Mouse (Mus musculus) liver, embryonic 13.5 days (tissue): ENCODE data around the gene Xxylt1. TPM values are rescaled to one million over a fixed set of nuclear protein-coding genes. Genes with fewer than 3 reads are reported as not detected.

Experiments
- ATAC-seq: fragments of 200-750 bp; cut with Nextera tagmentation; 2 replicates; pipeline ENCODE4 v1.8.0; 2017; ENCODE audit warnings: low read depth, mild to moderate bottlenecking, moderate number of reproducible peaks, moderate library complexity
- DNase-seq: peaks from one replicate; pipeline ENCODE4 v3.0.0; 2022
- H3K27ac ChIP-seq: fragments of 300-500 bp; sonication (generic); 2 replicates; pipeline ENCODE4 v1.5.1; 2015; ENCODE audit warnings: moderate library complexity, mild to moderate bottlenecking, inconsistent platforms
- H3K27me3 ChIP-seq: fragments of 300-500 bp; sonication (generic); 2 replicates; pipeline ENCODE4 v1.6.1; 2015; ENCODE audit warnings: mild to moderate bottlenecking, inconsistent platforms
- H3K36me3 ChIP-seq: fragments of 300-500 bp; sonication (generic); 2 replicates; pipeline ENCODE4 v1.6.1; 2015; ENCODE audit warnings: mild to moderate bottlenecking, inconsistent platforms
- H3K4me1 ChIP-seq: fragments of 300-500 bp; sonication (generic); replicated peaks from 2 replicates; pipeline ENCODE4 v1.6.1; 2015; ENCODE audit warnings: inconsistent platforms
- H3K4me2 ChIP-seq: fragments of 300-500 bp; sonication (generic); 2 replicates; pipeline ENCODE4 v1.6.1; 2015; ENCODE audit warnings: inconsistent platforms, mild to moderate bottlenecking, moderate library complexity
- H3K4me3 ChIP-seq: fragments of 300-500 bp; sonication (generic); replicated peaks from 2 replicates; pipeline ENCODE4 v1.5.1; 2015; ENCODE audit warnings: mild to moderate bottlenecking, inconsistent platforms
- H3K9ac ChIP-seq: fragments of 300-500 bp; sonication (generic); 2 replicates; pipeline ENCODE4 v1.6.1; 2015; ENCODE audit warnings: mild to moderate bottlenecking, inconsistent platforms
- H3K9me3 ChIP-seq: fragments of 300-500 bp; sonication (generic); replicated peaks from 2 replicates; pipeline ENCODE4 v1.6.1; 2016; ENCODE audit warnings: inconsistent platforms
- WGBS: fragments of 180-500 bp; shearing (Covaris S2); methylation state at CpG from one replicate; pipeline ENCODE4 v1.1.7; 2015; ENCODE audit not compliant: insufficient replicate concordance; 5-methylcytosine and 5-hydroxymethylcytosine counted together
- polyA plus RNA-seq: library from polyadenylated mRNA; unstranded; fragments of >200 nt; fragmentation: Nextera tagmentation; extraction: Ambion mirVana; gene quantifications from 2 replicates; pipeline ENCODE4 v1.2.1, GENCODE M21; 2015

Gene Xxylt1
- polyA plus RNA-seq: 2.9 and 3.1 TPM in 2 replicates

DNA sequence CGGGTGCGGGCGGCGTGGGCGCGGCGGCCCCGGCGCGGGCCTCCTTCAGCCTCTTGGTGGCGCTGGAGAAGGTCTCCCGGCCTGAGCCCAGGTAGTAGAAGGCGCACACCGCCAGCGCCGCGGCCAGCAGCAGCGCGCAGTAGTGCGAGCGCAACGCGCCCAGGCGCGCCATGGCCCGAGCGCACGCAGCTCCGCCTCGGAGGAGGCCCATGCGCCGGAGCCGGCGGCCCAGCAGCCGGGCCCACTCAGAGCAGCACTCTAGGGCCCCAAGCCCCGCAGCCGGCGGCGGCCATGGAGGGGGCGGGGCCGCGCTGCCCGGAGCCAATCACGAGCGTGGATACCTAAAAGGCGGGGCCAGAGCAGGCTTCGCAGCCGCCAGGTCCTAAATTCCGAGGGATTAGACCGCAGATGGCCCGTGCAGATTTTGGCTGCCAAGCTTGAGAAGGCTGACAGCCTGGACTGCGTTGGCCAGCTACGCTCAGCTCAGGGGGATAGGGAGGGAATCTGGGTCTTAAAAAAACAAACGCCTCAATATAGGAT lies at the start of gene Xxylt1:
Gene Xxylt1 (minus strand): TSS at position 308 of the 540 bp plus-strand sequence.
- WGBS: under 1% methylated on average over 54 of the region's 54 CpGs
- peaks cover 3% of the 10 kb centered on the region; the same call in 1 of the 2 replicates for H3K36me3 ChIP-seq
- H3K9ac ChIP-seq: peak within 1 kb of the TSS; percentile 79
- H3K4me3 ChIP-seq: peak within 1 kb of the TSS; percentile 75
- peak within 1 kb of the TSS; percentile 80 for H3K27ac ChIP-seq
- DNase-seq (peak; percentile 89), ATAC-seq (peak; percentile 97)
- H3K4me1 ChIP-seq: peaks cover 24% of the 10 kb centered on the region
- H3K27me3 ChIP-seq: no peaks in the 10 kb centered on the region
- no peaks in the 10 kb centered on the region for H3K9me3 ChIP-seq
- H3K4me2 ChIP-seq: peak within 1 kb of the TSS; percentile 99

DNA sequence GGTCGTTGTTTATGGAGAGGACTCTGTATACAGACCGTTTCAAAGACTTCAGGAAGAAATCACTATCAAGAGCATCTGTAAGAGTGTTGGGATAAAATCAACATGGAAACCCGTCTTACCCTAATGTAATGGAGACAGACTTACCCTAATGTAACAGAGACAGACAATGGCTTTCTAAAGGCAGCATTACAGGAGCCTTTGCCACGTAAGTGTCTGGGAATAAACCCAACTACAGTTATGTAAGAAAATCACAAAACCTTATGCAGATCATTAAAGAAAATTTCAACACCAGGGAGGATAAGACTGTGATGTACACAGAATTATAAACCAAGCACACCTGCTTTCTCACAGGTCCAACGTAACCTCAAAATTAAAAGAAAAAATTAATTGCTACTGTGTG lies 46.9 kb upstream of the Xxylt1 start:
- 74% methylated on average over 5 of the region's 5 CpGs for whole genome bisulfite sequencing
- DNase-seq: no peak

DNA sequence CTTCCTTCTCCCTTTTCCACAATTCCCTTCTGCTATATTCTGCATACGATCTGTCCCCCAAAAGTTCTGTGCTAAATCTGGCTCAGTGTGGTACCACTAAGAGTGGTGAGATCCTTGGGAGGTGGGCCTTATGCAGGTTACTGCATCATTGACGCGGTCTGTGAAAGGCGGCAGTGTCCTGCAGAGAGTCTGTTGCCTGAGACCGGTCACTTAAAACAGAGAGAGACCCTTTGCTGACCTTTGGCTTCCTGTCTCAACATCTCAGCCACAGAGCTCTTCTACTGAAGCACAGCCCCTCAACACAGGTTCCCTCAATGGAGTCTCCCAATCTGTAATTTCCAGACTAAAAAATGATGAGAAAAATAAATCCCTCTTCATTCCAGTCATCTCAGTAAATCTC lies 43.8 kb upstream of the Xxylt1 start:
- 78% methylated on average over 5 of the region's 5 CpGs for WGBS
- peaks cover 29% of the 10 kb centered on the region; the same call in 1 of the 2 replicates for H3K36me3 ChIP-seq

More for the DNA sequence above, 46.9 kb upstream of the Xxylt1 start:
- peaks cover 29% of the 10 kb centered on the region; the same call in 1 of the 2 replicates for H3K36me3 ChIP-seq
- H3K4me2 ChIP-seq: no peak overlapping the region
- no peak overlapping the region for H3K9ac ChIP-seq
- H3K9me3 ChIP-seq: no peaks in the 10 kb centered on the region
- H3K4me3 ChIP-seq: no peak overlapping the region
- ATAC-seq: no peak
- H3K27me3 ChIP-seq: no peaks in the 10 kb centered on the region
- H3K4me1 ChIP-seq: no peaks in the 10 kb centered on the region
- H3K27ac ChIP-seq: no peak overlapping the region

GRCm38 (mm10) chr16:31121612-31122011 lies 40.4 kb upstream of the Xxylt1 start:
- ATAC-seq (no peak), DNase-seq (no peak)
- 85% methylated on average over 6 of the region's 6 CpGs for WGBS

More for the DNA sequence above, 43.8 kb upstream of the Xxylt1 start:
- ATAC-seq: no peak
- Histone ChIP-seq H3K4me3 (no peak overlapping the region), H3K4me2 (no peak overlapping the region), H3K27me3 (no peaks in the 10 kb centered on the region), H3K9ac (no peak overlapping the region), H3K9me3 (no peaks in the 10 kb centered on the region), H3K27ac (no peak overlapping the region), H3K4me1 (no peaks in the 10 kb centered on the region)
- no peak for DNase-seq

DNA sequence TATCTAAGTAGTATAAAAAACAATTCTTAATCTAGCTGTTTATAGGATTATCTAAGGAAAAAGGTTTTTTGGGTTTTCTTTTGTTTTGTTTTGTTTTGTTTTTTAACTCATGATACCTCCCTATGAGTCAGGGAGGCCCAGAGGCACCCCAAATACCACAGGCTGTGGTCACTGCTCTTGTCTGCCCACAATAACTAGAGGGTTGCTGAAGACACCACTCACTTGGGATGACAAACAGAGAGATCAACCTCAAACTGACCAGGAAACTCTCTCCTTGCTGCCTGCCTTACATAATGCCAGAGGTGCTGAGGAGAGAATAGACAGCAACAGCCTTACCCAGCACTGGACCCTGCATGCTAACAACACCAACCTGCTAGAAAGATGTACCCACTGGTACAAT lies 32.4 kb upstream of the Xxylt1 start:
- Histone ChIP-seq H3K27me3 (no peaks in the 10 kb centered on the region), H3K4me1 (no peaks in the 10 kb centered on the region), H3K9ac (no peak overlapping the region), H3K4me2 (no peak overlapping the region), H3K4me3 (no peak overlapping the region), H3K27ac (no peak overlapping the region), H3K9me3 (0 out of 2 replicates have a peak, but pooled peaks cover 2% of the 10 kb centered on the region), H3K36me3 (peaks cover 31% of the 10 kb centered on the region)
- no peak for DNase-seq
- ATAC-seq: no peak

More at GRCm38 (mm10) chr16:31121612-31122011, 40.4 kb upstream of the Xxylt1 start:
- H3K27me3 ChIP-seq: no peaks in the 10 kb centered on the region
- no peak overlapping the region for H3K4me2 ChIP-seq
- no peaks in the 10 kb centered on the region for H3K9me3 ChIP-seq
- H3K4me1 ChIP-seq: no peaks in the 10 kb centered on the region
- no peak overlapping the region for H3K27ac ChIP-seq
- H3K4me3 ChIP-seq: no peak overlapping the region
- no peak overlapping the region for H3K9ac ChIP-seq
- H3K36me3 ChIP-seq: peaks cover 13% of the 10 kb centered on the region; the same call in 1 of the 2 replicates

- Histone ChIP-seq H3K27ac (no peak overlapping the region), H3K4me1 (no peaks in the 10 kb centered on the region), H3K4me2 (no peak overlapping the region), H3K36me3 (peaks cover 28% of the 10 kb centered on the region), H3K27me3 (no peaks in the 10 kb centered on the region), H3K9me3 (no peaks in the 10 kb centered on the region), H3K4me3 (no peak overlapping the region), H3K9ac (no peak overlapping the region)
- ATAC-seq (no peak), DNase-seq (no peak)
- 77% methylated on average over 2 of the region's 2 CpGs for WGBS
Measured at GRCm38 (mm10) chr16:31101352-31101751, 20.1 kb upstream of the Xxylt1 start.

DNA sequence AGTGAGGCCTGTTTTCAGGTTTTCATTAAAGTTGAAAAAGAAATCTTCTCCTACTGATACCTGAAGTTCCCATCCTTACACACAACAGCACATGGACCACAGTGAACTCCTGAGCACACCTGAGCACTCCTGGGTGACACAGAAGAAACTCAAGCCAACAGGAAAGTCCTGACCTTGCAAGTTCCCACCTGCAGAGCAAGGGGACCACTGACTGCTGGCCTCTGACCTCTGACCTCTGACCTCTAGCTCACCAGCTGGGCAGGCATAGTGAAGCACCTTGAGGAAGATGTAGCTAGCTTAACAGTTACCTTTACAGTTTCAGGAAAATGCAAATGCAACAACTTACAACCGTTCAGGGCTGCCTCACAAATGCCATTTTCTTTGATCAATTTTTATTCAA lies 18.7 kb upstream of the Xxylt1 start:
- no peak for ATAC-seq
- no peak overlapping the region for H3K27ac ChIP-seq
- no peaks in the 10 kb centered on the region for H3K27me3 ChIP-seq
- 78% methylated on average over 1 of the region's 1 CpGs for WGBS
- no peak overlapping the region for H3K9ac ChIP-seq
- no peak overlapping the region for H3K4me3 ChIP-seq
- no peak for DNase-seq
- no peaks in the 10 kb centered on the region for H3K4me1 ChIP-seq
- H3K36me3 ChIP-seq: peaks cover 32% of the 10 kb centered on the region
- H3K4me2 ChIP-seq: no peak overlapping the region
- H3K9me3 ChIP-seq: no peaks in the 10 kb centered on the region

- H3K36me3 ChIP-seq: peaks cover 8% of the 10 kb centered on the region; the same call in 1 of the 2 replicates
- H3K4me2 ChIP-seq: no peak overlapping the region
- no peaks in the 10 kb centered on the region for H3K27me3 ChIP-seq
- no peak for DNase-seq
- no peaks in the 10 kb centered on the region for H3K9me3 ChIP-seq
- no peak for ATAC-seq
- H3K9ac ChIP-seq: no peak overlapping the region
- H3K4me1 ChIP-seq: no peaks in the 10 kb centered on the region
- H3K4me3 ChIP-seq: no peak overlapping the region
- H3K27ac ChIP-seq: no peak overlapping the region
- WGBS: 78% methylated on average over 6 of the region's 6 CpGs
Measured at GRCm38 (mm10) chr16:31094036-31094435, 12.8 kb upstream of the Xxylt1 start.

- Histone ChIP-seq H3K27me3 (no peaks in the 10 kb centered on the region), H3K4me2 (no peak overlapping the region), H3K9me3 (no peaks in the 10 kb centered on the region), H3K9ac (no peak overlapping the region), H3K4me3 (no peak overlapping the region), H3K27ac (no peak overlapping the region), H3K4me1 (no peaks in the 10 kb centered on the region), H3K36me3 (peaks cover 6% of the 10 kb centered on the region; the same call in 1 of the 2 replicates)
- ATAC-seq (no peak), DNase-seq (no peak)
- 79% methylated on average over 9 of the region's 9 CpGs for WGBS
Measured at GRCm38 (mm10) chr16:31093186-31093585, 12.0 kb upstream of the Xxylt1 start.

DNA sequence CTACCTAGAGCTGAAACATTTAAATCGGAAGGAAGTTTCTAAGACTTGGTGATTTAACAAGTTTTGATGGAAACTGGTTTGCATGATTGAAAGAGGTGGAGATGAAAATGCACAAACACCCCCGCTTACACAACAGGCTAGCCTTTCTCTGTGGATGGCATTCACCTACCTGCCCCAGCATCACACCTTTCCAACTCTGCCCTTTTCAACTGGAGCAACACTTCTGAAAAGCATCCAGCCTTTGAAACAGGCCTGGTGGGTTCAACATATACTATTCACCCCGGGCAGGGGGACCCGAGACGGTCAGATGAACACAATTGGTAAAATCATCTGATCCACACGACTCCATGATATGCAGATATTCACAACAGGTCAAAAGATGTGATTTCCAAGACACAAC lies 659 bp upstream of the Xxylt1 start:
- H3K4me3 ChIP-seq: 0 out of 2 replicates have a peak overlapping the region, but pooled peaks have one; percentile 75
- 68% methylated on average over 6 of the region's 6 CpGs for WGBS
- no peak overlapping the region for H3K9ac ChIP-seq
- H3K4me2 ChIP-seq: peak overlapping the region; percentile 99; the same call in 1 of the 2 replicates
- ATAC-seq: no peak
- H3K27me3 ChIP-seq: no peaks in the 10 kb centered on the region
- no peak for DNase-seq
- H3K27ac ChIP-seq: no peak overlapping the region
- peaks cover 3% of the 10 kb centered on the region; the same call in 1 of the 2 replicates for H3K36me3 ChIP-seq
- H3K9me3 ChIP-seq: no peaks in the 10 kb centered on the region
- peaks cover 24% of the 10 kb centered on the region for H3K4me1 ChIP-seq

- Histone ChIP-seq H3K36me3 (peaks cover 3% of the 10 kb centered on the region; the same call in 1 of the 2 replicates), H3K4me2 (peak overlapping the region; percentile 99), H3K9ac (peak overlapping the region; percentile 79), H3K27ac (peak overlapping the region; percentile 80), H3K27me3 (no peaks in the 10 kb centered on the region), H3K4me3 (peak overlapping the region; percentile 75), H3K4me1 (peaks cover 24% of the 10 kb centered on the region), H3K9me3 (no peaks in the 10 kb centered on the region)
- under 1% methylated on average over 36 of the region's 36 CpGs for WGBS
- peak; percentile 65 for DNase-seq
- ATAC-seq: peak; percentile 62
Measured at GRCm38 (mm10) chr16:31080573-31081051, 620 bp downstream of the Xxylt1 start.

DNA sequence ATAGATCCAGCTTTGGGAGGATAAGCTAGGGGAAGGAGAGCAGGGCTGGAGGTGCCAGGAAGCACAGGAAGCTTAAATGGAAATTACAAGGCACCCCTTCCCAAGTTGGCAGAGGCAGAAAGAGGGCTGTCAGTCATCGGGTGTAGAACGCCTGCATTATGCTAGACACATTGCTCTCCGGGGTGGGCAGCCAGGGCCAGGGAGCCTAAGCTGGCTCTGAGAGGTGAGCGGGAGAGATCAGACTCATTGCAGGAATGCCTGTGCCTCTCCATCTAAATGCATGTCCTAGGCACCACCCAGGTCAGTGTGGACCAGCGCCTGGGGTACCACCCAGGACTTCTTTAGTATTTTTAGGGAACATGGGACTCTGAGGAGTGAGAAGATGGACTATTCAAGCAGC lies 3.8 kb downstream of the Xxylt1 start:
- DNase-seq (no peak), ATAC-seq (no peak)
- peaks cover 3% of the 10 kb centered on the region; the same call in 1 of the 2 replicates for H3K36me3 ChIP-seq
- no peak overlapping the region for H3K9ac ChIP-seq
- H3K27me3 ChIP-seq: no peaks in the 10 kb centered on the region
- no peak overlapping the region for H3K4me2 ChIP-seq
- no peaks in the 10 kb centered on the region for H3K9me3 ChIP-seq
- 86% methylated on average over 5 of the region's 5 CpGs for WGBS
- H3K4me3 ChIP-seq: no peak overlapping the region
- no peak overlapping the region for H3K27ac ChIP-seq
- H3K4me1 ChIP-seq: peaks cover 24% of the 10 kb centered on the region
